Mouse (Mus musculus): ENCODE data around the gene Arhgap8. TPM values are rescaled to one million over a fixed set of nuclear protein-coding genes. Genes with fewer than 3 reads are reported as not detected.
"Not testable (repeated sequence)": the region's sequence is repeated elsewhere in the genome, so short reads cannot be mapped to it uniquely, and the experiment has no call there.

The Arhgap8 gene
- polyA plus RNA-seq, 1 experiment: 5.3 TPM

DNA sequence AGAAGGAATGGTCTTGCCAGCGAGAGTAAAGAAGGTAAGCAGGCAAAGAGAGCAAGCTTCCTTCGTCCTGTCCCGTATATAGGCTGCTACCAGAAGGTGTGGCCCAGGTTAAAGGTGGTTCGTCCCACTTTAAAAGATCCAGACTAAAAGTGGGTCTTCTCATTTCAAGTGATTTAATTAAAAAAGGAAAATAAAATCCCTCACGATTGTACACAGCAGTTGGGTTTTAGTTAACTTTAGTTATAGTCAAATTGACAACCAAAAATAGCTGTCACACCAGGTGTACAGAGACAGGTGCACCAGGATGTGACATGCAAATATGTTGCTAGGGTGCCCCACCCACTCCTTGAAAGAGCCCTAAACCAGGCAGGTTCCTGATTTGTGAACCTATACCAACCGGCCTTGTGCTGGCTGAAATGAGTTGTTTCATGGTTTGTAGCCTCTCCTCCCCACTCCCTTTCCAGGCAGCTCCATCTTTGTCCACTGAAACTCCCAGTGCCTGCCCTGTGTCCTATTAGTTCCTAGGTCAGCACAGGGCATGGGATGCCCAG is 14.4 kb upstream of the Arhgap8 start:
- no peaks in the 10 kb centered on the region for H3K27me3 ChIP-seq (replicated peaks; ENCODE audit: control insufficient read depth, insufficient read depth, low read length)
- H3K4me3 ChIP-seq (ENCODE audit: insufficient read depth, low read depth, low read length): no peak overlapping the region
- H3K27ac ChIP-seq (ENCODE audit: insufficient read depth, low read depth, low read length): no peak overlapping the region
- no peak for DNase-seq
- TF ChIP-seq CTCF (conservative IDR thresholded peaks at IDR 0.05; ENCODE audit: insufficient read depth, insufficient read length, low read depth, low read length) (no peak), POLR2A (IDR thresholded peaks at IDR 0.05; ENCODE audit: low read depth, low read length) (no peak)
- no peaks in the 10 kb centered on the region for H3K36me3 ChIP-seq (ENCODE audit: control insufficient read depth, insufficient read depth, low read length)
- H3K4me1 ChIP-seq (ENCODE audit: control insufficient read depth, insufficient read depth, low read length): no peaks in the 10 kb centered on the region
- WGBS: 80% methylated on average over 6 of the region's 6 CpGs

DNA sequence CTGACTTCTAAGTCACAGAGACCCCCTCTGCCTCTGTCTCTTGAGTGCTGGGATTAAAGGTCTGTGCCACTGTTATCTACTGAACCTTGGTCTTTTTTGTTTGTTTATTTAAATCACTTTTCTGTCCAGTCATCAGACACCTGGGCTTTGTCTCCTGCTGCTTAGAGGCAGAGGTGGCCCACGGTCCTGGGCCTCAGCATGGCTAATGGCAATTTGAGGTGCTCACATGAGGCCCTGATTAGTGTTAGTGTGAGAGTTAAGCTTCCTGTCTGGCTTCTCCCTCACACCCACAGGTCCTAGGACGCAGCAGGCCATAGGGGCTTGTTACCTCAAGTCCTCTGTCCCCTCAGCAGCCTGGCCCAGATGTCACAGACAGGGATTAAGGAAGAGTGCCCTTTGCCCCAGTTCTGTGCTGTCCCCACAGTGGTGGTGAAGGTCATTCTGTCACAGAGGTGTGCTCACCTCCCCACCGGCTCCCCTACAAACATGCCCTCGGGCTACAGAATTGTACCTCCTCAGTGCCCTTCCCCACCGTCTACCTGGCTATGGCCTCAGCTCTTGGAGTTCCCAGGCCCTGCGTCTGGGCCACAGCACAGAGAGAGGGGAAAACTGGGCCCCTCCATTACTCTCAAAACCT is 12.8 kb upstream of the Arhgap8 start:
- no peak for DNase-seq
- TF ChIP-seq POLR2A (IDR thresholded peaks at IDR 0.05; ENCODE audit: low read depth, low read length) (no peak), CTCF (conservative IDR thresholded peaks at IDR 0.05; ENCODE audit: insufficient read depth, insufficient read length, low read depth, low read length) (no peak)
- Histone ChIP-seq H3K4me3 (ENCODE audit: insufficient read depth, low read depth, low read length) (no peak overlapping the region), H3K4me1 (ENCODE audit: control insufficient read depth, insufficient read depth, low read length) (no peaks in the 10 kb centered on the region), H3K36me3 (ENCODE audit: control insufficient read depth, insufficient read depth, low read length) (no peaks in the 10 kb centered on the region), H3K27ac (ENCODE audit: insufficient read depth, low read depth, low read length) (no peak overlapping the region), H3K27me3 (replicated peaks; ENCODE audit: control insufficient read depth, insufficient read depth, low read length) (no peaks in the 10 kb centered on the region)
- 66% methylated on average over 6 of the region's 6 CpGs for WGBS

DNA sequence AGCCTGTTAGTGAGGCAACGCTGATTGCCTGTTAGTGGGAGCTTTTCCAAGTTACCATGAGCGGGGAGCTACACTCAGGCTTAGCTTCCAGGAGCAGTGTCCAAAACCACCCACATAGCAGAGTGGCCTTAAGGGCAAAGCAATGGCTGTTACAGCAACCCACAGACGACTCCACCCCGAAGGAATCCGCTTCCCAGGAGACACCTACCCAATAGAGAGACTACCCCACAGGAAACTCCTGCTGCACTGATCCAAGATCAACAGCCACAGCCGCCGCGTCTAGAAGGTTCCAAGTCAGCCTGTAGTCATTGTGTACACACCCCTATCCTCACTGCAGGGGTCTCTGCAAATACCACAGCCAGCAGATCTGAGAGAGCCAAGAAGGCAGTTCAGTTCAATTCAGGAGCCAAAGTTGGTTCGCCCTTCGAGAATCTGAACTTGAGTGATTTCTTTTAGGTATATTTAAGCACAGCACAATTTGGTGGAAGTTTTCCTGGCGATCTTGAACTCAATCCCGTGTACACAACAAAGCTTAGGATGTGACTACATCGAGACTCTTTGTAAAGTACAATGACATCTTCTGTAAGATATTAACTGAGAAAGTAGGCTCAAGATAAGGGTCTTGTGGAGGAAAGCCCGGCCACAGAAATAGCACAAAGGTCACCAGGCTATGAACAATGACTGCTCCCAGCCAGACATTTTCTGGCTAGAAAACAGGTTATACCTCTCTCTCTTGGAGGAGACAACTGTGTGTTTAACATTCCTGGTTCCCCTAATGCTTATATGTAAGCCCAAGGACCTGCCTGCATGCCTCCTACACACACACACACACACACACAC is 7.1 kb upstream of the Arhgap8 start:
- Histone ChIP-seq H3K36me3 (ENCODE audit: control insufficient read depth, insufficient read depth, low read length) (no peaks in the 10 kb centered on the region), H3K4me3 (ENCODE audit: insufficient read depth, low read depth, low read length) (no peak overlapping the region), H3K4me1 (ENCODE audit: control insufficient read depth, insufficient read depth, low read length) (peaks cover 5% of the 10 kb centered on the region; the same call in 1 of the 2 replicates), H3K27me3 (replicated peaks; ENCODE audit: control insufficient read depth, insufficient read depth, low read length) (no peaks in the 10 kb centered on the region), H3K27ac (ENCODE audit: insufficient read depth, low read depth, low read length) (no peak overlapping the region)
- 55% methylated on average over 14 of the region's 14 CpGs for WGBS
- TF ChIP-seq POLR2A (IDR thresholded peaks at IDR 0.05; ENCODE audit: low read depth, low read length) (no peak), CTCF (conservative IDR thresholded peaks at IDR 0.05; ENCODE audit: insufficient read depth, insufficient read length, low read depth, low read length) (no peak)
- peak; percentile 32 for DNase-seq

DNA sequence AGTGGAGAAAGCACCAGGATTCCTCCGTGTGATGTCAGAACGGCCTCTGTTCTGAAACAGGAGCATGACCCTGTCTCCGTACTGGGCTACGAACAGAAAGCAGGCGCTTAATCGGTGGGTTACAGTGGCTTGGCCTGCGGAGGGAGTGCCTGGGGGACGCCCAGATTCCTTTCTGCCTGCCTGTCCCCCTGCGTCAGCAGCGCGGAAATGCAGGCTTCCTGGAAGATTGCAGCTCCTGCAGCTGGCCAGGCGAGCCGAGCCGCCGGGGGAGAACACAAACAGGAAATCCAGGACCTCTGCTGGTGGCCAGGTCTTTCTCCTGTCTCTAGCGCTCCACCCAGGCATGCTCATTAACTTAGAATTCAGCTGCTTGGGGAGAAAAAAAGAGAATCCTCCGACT is 5.1 kb upstream of the Arhgap8 start:
- Histone ChIP-seq H3K4me3 (ENCODE audit: insufficient read depth, low read depth, low read length) (peak overlapping the region; percentile 34; the same call in 1 of the 2 replicates), H3K27ac (ENCODE audit: insufficient read depth, low read depth, low read length) (peak overlapping the region; percentile 94), H3K36me3 (ENCODE audit: control insufficient read depth, insufficient read depth, low read length) (no peaks in the 10 kb centered on the region), H3K27me3 (replicated peaks; ENCODE audit: control insufficient read depth, insufficient read depth, low read length) (no peaks in the 10 kb centered on the region), H3K4me1 (ENCODE audit: control insufficient read depth, insufficient read depth, low read length) (peaks cover 5% of the 10 kb centered on the region; the same call in 1 of the 2 replicates)
- WGBS: 3% methylated on average over 17 of the region's 17 CpGs
- TF ChIP-seq CTCF (conservative IDR thresholded peaks at IDR 0.05; ENCODE audit: insufficient read depth, insufficient read length, low read depth, low read length) (no peak), POLR2A (IDR thresholded peaks at IDR 0.05; ENCODE audit: low read depth, low read length) (no peak)
- peak; percentile 92 for DNase-seq

DNA sequence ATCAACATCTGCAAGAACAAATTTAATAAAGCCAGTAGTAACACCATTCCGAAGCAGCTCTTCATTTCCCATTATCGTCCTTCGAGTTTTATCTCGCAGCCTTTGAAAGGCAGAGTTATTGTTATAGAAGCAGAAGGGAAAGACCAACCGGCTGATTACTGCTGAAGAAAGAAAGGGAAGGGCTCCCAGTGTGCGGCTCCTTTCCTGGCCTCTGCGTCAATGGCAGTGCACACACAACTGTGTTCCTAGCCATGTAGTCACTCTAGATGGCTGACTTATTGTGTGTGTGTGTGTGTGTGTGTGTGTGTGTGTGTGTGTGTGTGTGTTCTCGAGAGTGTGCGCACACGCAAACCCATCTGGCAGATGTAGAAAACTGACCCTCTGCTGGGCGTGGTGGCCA is 4.7 kb upstream of the Arhgap8 start:
- WGBS: 49% methylated on average over 11 of the region's 11 CpGs
- no peak for TF ChIP-seq CTCF (conservative IDR thresholded peaks at IDR 0.05; ENCODE audit: insufficient read depth, insufficient read length, low read depth, low read length)
- no peak for TF ChIP-seq POLR2A (IDR thresholded peaks at IDR 0.05; ENCODE audit: low read depth, low read length)
- Histone ChIP-seq H3K27ac (ENCODE audit: insufficient read depth, low read depth, low read length) (peak overlapping the region; percentile 72), H3K27me3 (replicated peaks; ENCODE audit: control insufficient read depth, insufficient read depth, low read length) (no peaks in the 10 kb centered on the region), H3K4me1 (ENCODE audit: control insufficient read depth, insufficient read depth, low read length) (peaks cover 5% of the 10 kb centered on the region; the same call in 1 of the 2 replicates), H3K36me3 (ENCODE audit: control insufficient read depth, insufficient read depth, low read length) (no peaks in the 10 kb centered on the region), H3K4me3 (ENCODE audit: insufficient read depth, low read depth, low read length) (no peak overlapping the region)
- DNase-seq: no peak

DNA sequence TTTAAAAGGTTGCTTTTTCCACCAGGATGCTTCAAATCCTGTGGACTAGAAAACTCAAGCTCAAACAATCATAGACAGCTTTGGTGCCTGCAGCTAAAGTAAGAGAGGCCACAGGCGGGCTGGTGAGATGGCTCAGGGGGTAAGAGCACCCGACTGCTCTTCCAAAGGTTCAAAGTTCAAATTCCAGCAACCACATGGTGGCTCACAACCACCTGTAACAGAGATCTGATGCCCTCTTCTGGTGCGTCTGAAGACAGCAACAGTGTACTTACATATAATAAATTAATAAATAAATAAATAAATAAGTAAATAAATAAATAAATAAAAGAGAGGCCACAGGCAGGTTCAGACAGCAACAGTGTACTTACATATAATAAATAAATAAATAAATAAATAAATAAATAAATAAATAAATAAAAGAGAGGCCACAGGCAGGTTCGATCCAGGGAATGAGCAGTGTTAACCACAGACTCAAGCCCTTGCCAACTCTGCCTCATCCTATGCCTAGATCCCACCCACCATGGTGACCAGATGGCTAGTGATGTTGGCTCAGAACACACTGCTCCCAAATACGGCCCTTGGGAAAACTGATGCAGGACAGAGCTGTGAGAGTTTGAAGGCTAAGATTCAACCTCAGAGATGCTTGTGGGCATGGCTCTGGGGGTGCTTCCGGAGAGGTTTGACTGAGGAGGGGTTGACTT is 2.1 kb upstream of the Arhgap8 start:
- 67% methylated on average over 6 of the region's 6 CpGs for WGBS

DNA sequence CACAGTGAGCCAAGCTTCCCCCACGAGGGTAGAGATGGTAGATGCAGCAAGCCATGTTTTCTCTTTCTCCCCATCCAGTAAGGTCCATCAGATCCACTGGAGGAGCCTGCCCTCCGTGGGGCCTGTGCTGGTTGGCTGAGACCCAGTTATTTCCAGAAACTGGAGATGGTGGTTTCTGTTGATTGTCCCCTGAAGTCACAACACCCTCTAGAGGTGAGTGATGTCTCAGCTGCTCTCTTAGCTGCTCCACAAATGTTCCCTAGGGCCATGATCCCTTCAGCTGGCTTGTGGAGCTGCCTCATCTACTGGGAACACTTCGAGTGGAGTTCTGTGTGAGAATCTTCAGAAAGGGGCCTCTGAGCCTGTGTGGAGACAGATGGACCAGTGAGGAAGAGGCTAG is 1.1 kb upstream of the Arhgap8 start:
- 72% methylated on average over 3 of the region's 3 CpGs for WGBS
- no peaks in the 10 kb centered on the region; the same call in 1 of the 2 replicates for H3K4me1 ChIP-seq (ENCODE audit: control insufficient read depth, insufficient read depth, low read length)
- DNase-seq: no peak
- no peaks in the 10 kb centered on the region for H3K36me3 ChIP-seq (ENCODE audit: control insufficient read depth, insufficient read depth, low read length)
- no peak overlapping the region for H3K4me3 ChIP-seq (ENCODE audit: insufficient read depth, low read depth, low read length)
- H3K27ac ChIP-seq (ENCODE audit: insufficient read depth, low read depth, low read length): no peak overlapping the region
- no peaks in the 10 kb centered on the region for H3K27me3 ChIP-seq (replicated peaks; ENCODE audit: control insufficient read depth, insufficient read depth, low read length)
- TF ChIP-seq CTCF (conservative IDR thresholded peaks at IDR 0.05; ENCODE audit: insufficient read depth, insufficient read length, low read depth, low read length): no peak
- TF ChIP-seq POLR2A (IDR thresholded peaks at IDR 0.05; ENCODE audit: low read depth, low read length): no peak

More for the DNA sequence above, 2.1 kb upstream of the Arhgap8 start:
- not testable (repeated sequence) for H3K36me3 ChIP-seq (ENCODE audit: control insufficient read depth, insufficient read depth, low read length); H3K27ac ChIP-seq (ENCODE audit: insufficient read depth, low read depth, low read length); H3K4me3 ChIP-seq (ENCODE audit: insufficient read depth, low read depth, low read length); H3K4me1 ChIP-seq (ENCODE audit: control insufficient read depth, insufficient read depth, low read length); H3K27me3 ChIP-seq (replicated peaks; ENCODE audit: control insufficient read depth, insufficient read depth, low read length)
- DNase-seq: peak; percentile 32

Data from kidney, adult 2 months (tissue).